Mouse (Mus musculus): ENCODE results near the gene Sox11. TPM values are rescaled to one million over a fixed set of nuclear protein-coding genes. Genes with fewer than 3 reads are reported as not detected.

Gene Sox11
- polyA plus RNA-seq, 1 experiment from 2014 or later, result 376 TPM

DNA sequence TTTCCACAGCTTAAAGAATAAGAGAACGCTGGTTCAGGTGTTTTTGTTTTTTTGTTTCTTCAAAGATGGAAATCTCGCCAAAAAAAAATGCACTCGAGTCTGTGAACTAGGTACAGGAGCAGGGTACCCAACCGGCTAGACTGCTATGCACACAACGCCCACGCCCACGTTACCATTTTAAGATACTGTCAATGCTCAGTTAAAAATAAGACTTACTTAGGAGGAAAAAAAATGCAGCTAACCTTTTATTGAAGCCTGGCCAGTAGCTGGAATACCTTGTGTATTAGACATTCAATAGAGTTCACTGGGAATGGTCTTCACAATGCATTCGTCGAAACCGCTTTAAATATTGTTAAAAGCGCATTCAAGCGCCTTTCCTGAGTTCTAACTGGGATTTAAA is 4.3 kb downstream of the Sox11 start:
- H3K4me1 ChIP-seq (replicated peaks; ENCODE audit: control insufficient read depth, insufficient read depth, low read length), result peaks cover 30% of the 10 kb centered on the region
- DNase-seq (ENCODE audit: low spot score), result peak; percentile 53
- peak overlapping the region; percentile 91 for H3K4me2 ChIP-seq (replicated peaks)
- H3K27ac ChIP-seq, result peak overlapping the region; percentile 97
- peak overlapping the region; percentile 91 for H3K4me3 ChIP-seq (replicated peaks; ENCODE audit: low read length)
- under 1% methylated on average over 12 of the region's 12 CpGs for WGBS
- H3K9ac ChIP-seq, result peak overlapping the region; percentile 100
- no peaks in the 10 kb centered on the region for H3K9me3 ChIP-seq (ENCODE audit: control insufficient read depth, low read length)
- ATAC-seq (ENCODE audit: low FRiP score), result no peak
- H3K27me3 ChIP-seq (ENCODE audit: control insufficient read depth, insufficient read depth, low read length), result no peaks in the 10 kb centered on the region
- no peaks in the 10 kb centered on the region; the same call in 1 of the 2 replicates for H3K36me3 ChIP-seq (replicated peaks; ENCODE audit: control insufficient read depth, insufficient read depth)

DNA sequence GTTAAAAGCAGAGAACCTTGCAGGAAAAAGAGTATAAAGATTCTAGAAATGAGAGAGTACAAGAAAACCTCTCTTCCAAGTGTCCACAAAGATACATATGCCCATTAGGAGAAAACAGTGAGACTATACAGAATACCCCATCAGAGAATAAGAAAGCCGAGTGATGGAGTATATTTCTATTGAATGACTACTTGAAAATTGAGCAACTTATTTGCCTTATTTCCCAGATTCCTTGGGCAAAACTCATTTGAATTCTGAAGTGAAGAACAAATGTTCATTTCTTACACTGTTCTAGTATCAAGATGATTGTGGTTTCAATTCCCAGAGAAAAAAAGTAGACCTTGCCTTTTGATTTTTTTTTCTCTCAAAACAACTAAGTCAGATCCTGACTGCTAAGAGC is 4.9 kb downstream of the Sox11 start:
- Histone ChIP-seq H3K27me3 (ENCODE audit: control insufficient read depth, insufficient read depth, low read length) (no peaks in the 10 kb centered on the region), H3K4me2 (replicated peaks) (peak overlapping the region; percentile 91), H3K9ac (peak overlapping the region; percentile 100), H3K4me3 (replicated peaks; ENCODE audit: low read length) (peak overlapping the region; percentile 91), H3K4me1 (replicated peaks; ENCODE audit: control insufficient read depth, insufficient read depth, low read length) (peaks cover 30% of the 10 kb centered on the region), H3K27ac (peak overlapping the region; percentile 97), H3K9me3 (ENCODE audit: control insufficient read depth, low read length) (no peaks in the 10 kb centered on the region), H3K36me3 (replicated peaks; ENCODE audit: control insufficient read depth, insufficient read depth) (no peaks in the 10 kb centered on the region; the same call in 1 of the 2 replicates)
- ATAC-seq (ENCODE audit: low FRiP score), result no peak
- WGBS, result 13% methylated on average over 1 of the region's 1 CpGs
- DNase-seq (ENCODE audit: low spot score), result peak; percentile 50

DNA sequence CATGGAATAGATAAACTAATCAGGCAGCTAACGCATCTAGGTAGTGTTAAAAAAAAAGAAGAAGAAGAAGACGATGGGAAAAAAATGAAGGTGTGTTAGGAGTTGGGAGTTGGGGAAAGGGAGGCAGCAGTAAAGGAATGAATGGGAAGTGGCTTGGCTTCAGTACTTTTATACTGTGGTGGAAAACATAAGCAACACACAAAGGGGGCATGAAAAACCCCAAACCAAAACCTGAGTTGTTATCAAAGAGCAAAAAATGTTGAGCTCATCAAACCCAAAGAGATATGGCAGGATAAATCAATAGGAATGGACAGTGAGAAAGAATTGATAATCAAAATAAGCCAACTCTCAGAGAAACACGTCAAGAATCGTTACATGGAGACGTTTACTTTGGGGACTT is 5.6 kb downstream of the Sox11 start:
- Histone ChIP-seq H3K9ac (peak overlapping the region; percentile 100), H3K27me3 (ENCODE audit: control insufficient read depth, insufficient read depth, low read length) (no peaks in the 10 kb centered on the region), H3K4me3 (replicated peaks; ENCODE audit: low read length) (peak overlapping the region; percentile 91), H3K27ac (peak overlapping the region; percentile 97), H3K4me2 (replicated peaks) (peak overlapping the region; percentile 91), H3K4me1 (replicated peaks; ENCODE audit: control insufficient read depth, insufficient read depth, low read length) (peaks cover 30% of the 10 kb centered on the region), H3K9me3 (ENCODE audit: control insufficient read depth, low read length) (no peaks in the 10 kb centered on the region), H3K36me3 (replicated peaks; ENCODE audit: control insufficient read depth, insufficient read depth) (no peaks in the 10 kb centered on the region; the same call in 1 of the 2 replicates)
- 17% methylated on average over 5 of the region's 5 CpGs for WGBS
- DNase-seq (ENCODE audit: low spot score), result no peak
- ATAC-seq (ENCODE audit: low FRiP score), result no peak

DNA sequence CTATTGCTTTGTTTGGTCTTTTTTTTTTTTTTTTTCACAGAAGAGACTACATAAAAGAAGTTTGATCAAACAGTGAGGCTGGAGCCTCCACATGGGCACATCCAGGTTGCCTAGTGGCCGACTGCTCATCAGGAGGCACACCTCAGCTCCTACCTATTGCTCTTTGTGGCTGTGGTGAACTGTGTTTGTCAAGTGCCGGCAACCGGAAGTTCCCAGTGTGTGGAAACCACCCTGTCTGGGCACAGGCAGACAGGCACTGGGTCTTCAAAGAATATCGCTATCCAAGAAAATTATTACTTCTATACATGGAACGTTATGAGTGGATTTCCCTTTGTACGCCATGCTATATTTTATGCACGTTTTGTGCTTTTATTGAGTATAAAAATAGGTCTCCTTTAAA is 6.0 kb downstream of the Sox11 start:
- Histone ChIP-seq H3K27me3 (ENCODE audit: control insufficient read depth, insufficient read depth, low read length) (no peaks in the 10 kb centered on the region), H3K9me3 (ENCODE audit: control insufficient read depth, low read length) (no peaks in the 10 kb centered on the region), H3K4me3 (replicated peaks; ENCODE audit: low read length) (peak overlapping the region; percentile 91), H3K36me3 (replicated peaks; ENCODE audit: control insufficient read depth, insufficient read depth) (no peaks in the 10 kb centered on the region; the same call in 1 of the 2 replicates), H3K9ac (peak overlapping the region; percentile 100), H3K4me1 (replicated peaks; ENCODE audit: control insufficient read depth, insufficient read depth, low read length) (peaks cover 30% of the 10 kb centered on the region), H3K4me2 (replicated peaks) (peak overlapping the region; percentile 91), H3K27ac (peak overlapping the region; percentile 97)
- ATAC-seq (ENCODE audit: low FRiP score) (no peak), DNase-seq (ENCODE audit: low spot score) (no peak)
- 32% methylated on average over 7 of the region's 7 CpGs for WGBS

DNA sequence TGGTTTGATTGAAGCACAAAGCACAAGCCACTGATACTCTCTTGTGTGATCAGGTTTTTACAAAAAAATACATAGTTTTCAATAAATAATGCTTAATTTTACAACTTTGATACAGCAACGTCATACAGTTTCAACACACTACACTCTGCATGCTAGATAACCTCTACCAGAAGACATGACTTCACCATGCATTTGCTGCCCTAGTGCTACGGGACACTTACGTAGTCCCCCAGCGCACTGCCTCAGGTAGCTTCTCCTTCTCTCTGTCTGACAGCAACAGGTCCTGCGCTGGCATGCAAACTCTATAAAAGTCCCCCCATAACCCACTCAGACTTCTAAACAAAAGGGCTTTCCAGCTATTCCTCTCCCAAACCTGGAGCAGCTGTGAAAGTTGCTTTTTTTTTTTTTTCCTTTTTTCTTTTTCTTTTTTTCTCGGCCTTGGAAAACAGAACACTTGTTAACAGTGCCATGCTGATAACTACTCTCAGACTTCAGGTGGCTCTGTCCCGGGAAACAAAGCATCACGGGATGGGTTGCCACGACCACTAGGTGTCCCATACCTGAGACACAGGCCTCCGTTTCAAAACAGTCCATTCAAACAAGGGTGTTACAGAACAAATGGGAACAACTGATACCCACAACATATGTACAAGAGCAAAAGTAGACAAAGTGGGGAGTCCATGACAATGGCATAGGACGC is 6.9 kb downstream of the Sox11 start:
- Histone ChIP-seq H3K9me3 (ENCODE audit: control insufficient read depth, low read length) (no peaks in the 10 kb centered on the region), H3K4me2 (replicated peaks) (peak overlapping the region; percentile 91), H3K36me3 (replicated peaks; ENCODE audit: control insufficient read depth, insufficient read depth) (no peaks in the 10 kb centered on the region; the same call in 1 of the 2 replicates), H3K9ac (peak overlapping the region; percentile 100), H3K4me3 (replicated peaks; ENCODE audit: low read length) (peak overlapping the region; percentile 91), H3K27me3 (ENCODE audit: control insufficient read depth, insufficient read depth, low read length) (no peaks in the 10 kb centered on the region), H3K27ac (peak overlapping the region; percentile 97), H3K4me1 (replicated peaks; ENCODE audit: control insufficient read depth, insufficient read depth, low read length) (peaks cover 30% of the 10 kb centered on the region)
- 40% methylated on average over 11 of the region's 11 CpGs for WGBS
- no peak for DNase-seq (ENCODE audit: low spot score)
- ATAC-seq (ENCODE audit: low FRiP score), result no peak

DNA sequence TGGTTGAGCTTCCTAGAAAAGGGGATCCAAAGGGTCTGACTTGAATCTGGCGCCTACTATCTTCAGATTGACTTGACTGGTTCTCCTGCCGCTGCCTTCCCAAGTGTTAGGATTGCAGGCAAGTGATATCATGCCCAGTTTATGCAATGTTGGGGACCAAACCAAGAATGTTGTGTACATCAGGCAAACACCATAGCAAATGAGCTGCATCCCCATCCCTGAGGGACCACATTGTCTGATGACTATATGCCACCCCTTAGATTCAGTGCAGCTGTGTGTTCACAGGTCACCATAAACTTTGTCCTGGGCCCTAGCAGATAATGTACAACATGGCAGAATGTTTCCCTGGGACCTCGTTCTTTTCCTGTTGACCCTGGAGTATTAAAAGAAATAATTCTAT is 8.8 kb downstream of the Sox11 start:
- WGBS, result 81% methylated on average over 3 of the region's 3 CpGs
- Histone ChIP-seq H3K36me3 (replicated peaks; ENCODE audit: control insufficient read depth, insufficient read depth) (no peaks in the 10 kb centered on the region; the same call in 1 of the 2 replicates), H3K9ac (no peak overlapping the region), H3K4me1 (replicated peaks; ENCODE audit: control insufficient read depth, insufficient read depth, low read length) (peaks cover 30% of the 10 kb centered on the region), H3K9me3 (ENCODE audit: control insufficient read depth, low read length) (no peaks in the 10 kb centered on the region), H3K4me2 (replicated peaks) (0 out of 2 replicates have a peak overlapping the region, but pooled peaks have one; percentile 6), H3K27ac (no peak overlapping the region), H3K4me3 (replicated peaks; ENCODE audit: low read length) (no peak overlapping the region), H3K27me3 (ENCODE audit: control insufficient read depth, insufficient read depth, low read length) (no peaks in the 10 kb centered on the region)
- no peak for DNase-seq (ENCODE audit: low spot score)
- ATAC-seq (ENCODE audit: low FRiP score), result no peak

DNA sequence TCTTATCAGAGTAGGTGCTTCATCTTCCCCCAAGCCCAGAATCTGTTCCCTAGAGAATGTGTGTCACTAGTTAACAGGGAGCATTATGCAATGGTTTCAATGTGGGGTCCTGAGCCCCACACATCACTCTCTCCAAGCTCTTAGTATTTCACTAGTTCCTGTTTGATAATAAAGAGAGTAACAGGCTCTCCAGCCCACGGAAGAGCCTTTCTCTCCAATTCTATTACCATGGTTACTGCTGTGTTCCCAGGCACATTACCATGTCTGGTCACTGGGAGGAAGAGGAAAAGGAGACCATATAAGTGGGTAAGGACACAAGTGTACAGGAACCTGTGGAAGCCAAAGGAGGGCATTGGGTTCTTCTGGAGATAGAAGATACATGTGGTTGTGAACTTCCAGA is 19.0 kb downstream of the Sox11 start:
- Histone ChIP-seq H3K9me3 (ENCODE audit: control insufficient read depth, low read length) (no peaks in the 10 kb centered on the region), H3K27me3 (ENCODE audit: control insufficient read depth, insufficient read depth, low read length) (no peaks in the 10 kb centered on the region), H3K4me1 (replicated peaks; ENCODE audit: control insufficient read depth, insufficient read depth, low read length) (no peaks in the 10 kb centered on the region), H3K9ac (no peak overlapping the region), H3K4me3 (replicated peaks; ENCODE audit: low read length) (no peak overlapping the region), H3K4me2 (replicated peaks) (no peak overlapping the region), H3K36me3 (replicated peaks; ENCODE audit: control insufficient read depth, insufficient read depth) (no peaks in the 10 kb centered on the region), H3K27ac (no peak overlapping the region)
- DNase-seq (ENCODE audit: low spot score), result no peak
- ATAC-seq (ENCODE audit: low FRiP score), result no peak
- 35% methylated on average over 1 of the region's 1 CpGs for WGBS

DNA sequence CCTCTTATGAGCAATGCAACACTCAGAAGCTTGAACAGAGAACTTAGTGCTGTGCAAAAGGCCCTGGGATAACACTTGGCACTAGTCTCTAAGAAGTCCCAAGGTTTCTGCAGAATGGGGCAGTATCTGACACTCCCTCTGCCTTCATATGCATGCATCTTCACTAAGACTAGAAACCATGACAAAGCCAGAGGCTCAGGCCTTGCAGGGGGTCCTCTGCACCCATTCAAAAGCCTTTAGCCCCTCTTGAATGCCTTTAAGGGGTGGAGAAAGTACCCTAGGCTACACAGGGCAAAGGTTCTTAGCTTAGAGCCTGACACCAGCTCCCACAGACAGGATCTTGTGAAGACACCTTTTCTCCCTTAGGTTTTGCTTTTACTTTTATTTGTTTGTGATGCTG is 21.7 kb downstream of the Sox11 start:
- DNase-seq (ENCODE audit: low spot score) (no peak), ATAC-seq (ENCODE audit: low FRiP score) (no peak)
- no peaks in the 10 kb centered on the region for H3K4me1 ChIP-seq (replicated peaks; ENCODE audit: control insufficient read depth, insufficient read depth, low read length)
- no peak overlapping the region for H3K9ac ChIP-seq
- H3K9me3 ChIP-seq (ENCODE audit: control insufficient read depth, low read length), result no peaks in the 10 kb centered on the region
- H3K36me3 ChIP-seq (replicated peaks; ENCODE audit: control insufficient read depth, insufficient read depth), result no peaks in the 10 kb centered on the region
- H3K4me3 ChIP-seq (replicated peaks; ENCODE audit: low read length), result no peak overlapping the region
- H3K4me2 ChIP-seq (replicated peaks), result no peak overlapping the region
- H3K27me3 ChIP-seq (ENCODE audit: control insufficient read depth, insufficient read depth, low read length), result no peaks in the 10 kb centered on the region
- H3K27ac ChIP-seq, result no peak overlapping the region

DNA sequence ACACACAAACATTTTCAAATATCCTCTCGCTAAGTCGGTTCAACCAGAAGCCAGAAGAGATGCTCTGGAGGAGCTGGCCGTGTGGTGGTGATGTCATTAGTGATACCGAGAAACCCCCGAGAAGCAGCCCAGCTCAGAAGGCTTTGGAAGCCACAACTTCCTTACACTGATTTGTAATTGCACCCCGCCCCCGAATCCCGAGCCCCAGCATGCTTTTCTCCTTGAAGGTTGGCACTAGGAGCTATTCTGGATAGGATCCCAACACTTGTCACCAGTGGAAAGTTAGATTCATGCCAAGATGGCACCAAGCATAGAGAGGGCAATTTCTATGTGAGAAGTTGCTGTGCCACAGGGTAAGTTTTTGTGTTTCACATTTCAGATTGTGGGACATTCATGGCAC is 29.4 kb downstream of the Sox11 start:
- Histone ChIP-seq H3K9ac (no peak overlapping the region), H3K4me3 (replicated peaks; ENCODE audit: low read length) (no peak overlapping the region), H3K27ac (no peak overlapping the region), H3K36me3 (replicated peaks; ENCODE audit: control insufficient read depth, insufficient read depth) (no peaks in the 10 kb centered on the region), H3K27me3 (ENCODE audit: control insufficient read depth, insufficient read depth, low read length) (no peaks in the 10 kb centered on the region), H3K4me2 (replicated peaks) (no peak overlapping the region), H3K9me3 (ENCODE audit: control insufficient read depth, low read length) (no peaks in the 10 kb centered on the region), H3K4me1 (replicated peaks; ENCODE audit: control insufficient read depth, insufficient read depth, low read length) (no peaks in the 10 kb centered on the region)
- no peak for DNase-seq (ENCODE audit: low spot score)
- 89% methylated on average over 8 of the region's 8 CpGs for WGBS
- no peak for ATAC-seq (ENCODE audit: low FRiP score)

Measured in hindbrain, embryonic 14.5 days (tissue).